Mouse (Mus musculus) liver, adult (tissue): Measurements from ENCODE around the gene Rarres2.

ENCODE experiments used
- GATA4 ChIP-seq: IDR thresholded peaks from 2 replicates; pipeline ENCODE4 v1.6.1; 2014; ENCODE audit warnings: mild to moderate bottlenecking, low read length; ENCODE audit not compliant: insufficient replicate concordance

Rarres2 gene

GRCm38 (mm10) chr6:48538841-48539737, 33.5 kb downstream of the Rarres2 start:
- TF ChIP-seq GATA4 = no peak

GRCm38 (mm10) chr6:48537105-48537954, 35.3 kb downstream of the Rarres2 start, which contains the start of gene Atp6v0e2:
Gene Atp6v0e2 (plus strand): TSS chr6:48537615.
- TF ChIP-seq GATA4 = peak; percentile 30; the same call in 1 of the 2 replicates

- TF ChIP-seq GATA4 = no peak
These were observed 36.5 kb downstream of the Rarres2 start for GRCm38 (mm10) chr6:48536091-48536490.

- TF ChIP-seq GATA4 = no peak
These were observed 37.7 kb downstream of the Rarres2 start for GRCm38 (mm10) chr6:48534913-48535312.

- no peak for TF ChIP-seq GATA4
These were observed 39.1 kb downstream of the Rarres2 start for GRCm38 (mm10) chr6:48533475-48533874.

- no peak for TF ChIP-seq GATA4
These were observed 41.7 kb downstream of the Rarres2 start for GRCm38 (mm10) chr6:48530862-48531261.

- no peak for TF ChIP-seq GATA4
These were observed 42.6 kb downstream of the Rarres2 start for GRCm38 (mm10) chr6:48529871-48530440.

GRCm38 (mm10) chr6:48529261-48529660, 43.3 kb downstream of the Rarres2 start:
- TF ChIP-seq GATA4 = no peak

- no peak for TF ChIP-seq GATA4
These were observed 44.7 kb downstream of the Rarres2 start for GRCm38 (mm10) chr6:48527901-48528300.
